ENCODE assay signal across 12 mouse cellular contexts in the genomic region with DNA sequence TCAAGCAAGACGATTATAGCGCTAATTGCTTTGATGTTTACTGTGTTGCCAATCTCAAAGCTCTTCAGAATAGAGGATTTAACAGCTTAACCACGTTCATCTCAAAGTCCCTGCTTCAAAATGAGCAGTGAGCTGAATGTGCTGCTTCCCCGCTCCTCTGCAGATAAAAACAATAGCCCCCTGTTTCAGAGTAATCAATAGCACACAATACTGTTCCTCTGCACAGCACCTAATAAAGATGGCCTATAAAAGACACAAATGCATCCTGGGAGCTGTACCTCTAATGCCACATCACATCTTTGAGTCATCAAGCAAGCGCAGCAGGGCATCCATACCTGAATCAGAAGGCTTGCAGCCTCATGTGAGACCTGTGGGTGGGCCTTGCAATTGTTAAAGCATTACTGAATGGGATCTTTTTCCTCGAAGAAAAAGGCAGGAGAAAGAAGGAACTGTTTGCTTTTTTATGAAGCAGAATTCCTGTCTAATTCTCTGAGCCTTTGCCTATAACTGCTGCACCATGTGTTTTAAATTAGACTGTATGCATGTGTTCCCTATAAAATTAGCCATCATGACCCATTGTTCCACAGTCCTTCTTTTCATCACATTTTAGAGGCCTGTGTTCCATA.
A peak's percentile ranks its signal among the peaks of the same experiment; 100 is the strongest.
DNase-seq lines count a peak whose midpoint lies in the region; ATAC-seq and TF ChIP-seq lines count a peak whose summit lies in the region.
"Had no signal": no experiment of that assay in that cellular context is flagged by ENCODE, and none has a peak within 500 bp of the region (broad histone marks: within the 10 kb centered on the region; RNA-seq: fewer than 3 reads in every experiment).

No protein-coding gene starts in this region.

- TF ChIP-seq POLR2A in kidney, adult 2 months (IDR thresholded peaks at IDR 0.05; ENCODE audit: low read depth, low read length): no peak

- no peak for ATAC-seq in lung, embryonic 14.5 days (ENCODE audit: insufficient read depth)
- peak; percentile 87 for ATAC-seq in forebrain, embryonic 11.5 days (replicated peaks; ENCODE audit: low FRiP score)
- ATAC-seq in limb, embryonic 12.5 days (ENCODE audit: insufficient number of reproducible peaks, insufficient read depth, low FRiP score, low TSS enrichment, low read depth): peak; percentile 92

- H3K4me3 ChIP-seq in lung, embryonic 14.5 days (ENCODE audit: low read depth, low read length): no peak overlapping the region
- H3K4me3 ChIP-seq in forebrain, embryonic 11.5 days (ENCODE audit: low read depth, low read length): no peak overlapping the region
- H3K4me3 ChIP-seq in limb, embryonic 12.5 days (replicated peaks): no peak overlapping the region
- H3K4me3 ChIP-seq in kidney, adult 2 months (ENCODE audit: insufficient read depth, low read depth, low read length): no peak overlapping the region
- H3K4me3 ChIP-seq: stomach, embryonic 15.5 days had no signal

- H3K9ac ChIP-seq in lung, embryonic 14.5 days: no peak overlapping the region
- H3K9ac ChIP-seq in forebrain, embryonic 11.5 days (ENCODE audit: low read length): no peak overlapping the region
- no peak overlapping the region for H3K9ac ChIP-seq in limb, embryonic 12.5 days (replicated peaks)
- H3K9ac ChIP-seq: stomach, embryonic 15.5 days had no signal

- H3K4me2 ChIP-seq in lung, embryonic 14.5 days: no peak overlapping the region
- H3K4me2 ChIP-seq in forebrain, embryonic 11.5 days (ENCODE audit: low read depth, low read length, severe bottlenecking): no peak overlapping the region
- peak overlapping the region; percentile 23 for H3K4me2 ChIP-seq in limb, embryonic 12.5 days
- H3K4me2 ChIP-seq: stomach, embryonic 15.5 days had no signal

- peak overlapping the region; percentile 50 for H3K27ac ChIP-seq in lung, embryonic 14.5 days (ENCODE audit: low read depth)
- no peak overlapping the region for H3K27ac ChIP-seq in forebrain, embryonic 11.5 days (ENCODE audit: low read depth, low read length)
- peak overlapping the region; percentile 81 for H3K27ac ChIP-seq in limb, embryonic 12.5 days
- H3K27ac ChIP-seq in kidney, adult 2 months (ENCODE audit: insufficient read depth, low read depth, low read length): no peak overlapping the region
- H3K27ac ChIP-seq: kidney, postnatal 0 days; stomach, embryonic 15.5 days had no signal

- DNase-seq in lung, embryonic 14.5 days: peak; percentile 5
- no peak for DNase-seq in lung, postnatal 4 days
- peak; percentile 61 for DNase-seq in forebrain, embryonic 11.5 days (ENCODE audit: low spot score)
- DNase-seq in retina, postnatal 1 day: peak; percentile 43
- DNase-seq in cerebellum, postnatal 14 days: no peak
- no peak for DNase-seq in spleen, adult 18-20 months
- DNase-seq in kidney, adult 2 months: no peak
- DNase-seq: heart, postnatal 10 days; lung, postnatal 10 days had no signal

- no peaks in the 10 kb centered on the region for H3K4me1 ChIP-seq in lung, embryonic 14.5 days (ENCODE audit: insufficient read depth)
- 0 out of 2 replicates have a peak, but pooled peaks cover 2% of the 10 kb centered on the region for H3K4me1 ChIP-seq in forebrain, embryonic 11.5 days (replicated peaks; ENCODE audit: control insufficient read depth, insufficient read depth, low read length)
- H3K4me1 ChIP-seq in limb, embryonic 12.5 days (replicated peaks): peaks cover 19% of the 10 kb centered on the region
- H3K4me1 ChIP-seq in kidney, adult 2 months (ENCODE audit: control insufficient read depth, insufficient read depth, low read length): no peaks in the 10 kb centered on the region
- H3K4me1 ChIP-seq: stomach, embryonic 15.5 days had no signal

- TF ChIP-seq CTCF in lung, embryonic 14.5 days (IDR thresholded peaks at IDR 0.05; ENCODE audit: low read depth): no peak
- TF ChIP-seq CTCF in kidney, adult 2 months (conservative IDR thresholded peaks at IDR 0.05; ENCODE audit: insufficient read depth, insufficient read length, low read depth, low read length): no peak

- WGBS in lung, embryonic 14.5 days: 64% methylated on average over 6 of the region's 6 CpGs
- 7% methylated on average over 6 of the region's 6 CpGs for WGBS in forebrain, embryonic 11.5 days
- 23% methylated on average over 6 of the region's 6 CpGs for WGBS in limb, embryonic 12.5 days
- 74% methylated on average over 6 of the region's 6 CpGs for WGBS in kidney, adult 2 months

- H3K36me3 ChIP-seq in lung, embryonic 14.5 days (ENCODE audit: insufficient read depth): no peaks in the 10 kb centered on the region
- no peaks in the 10 kb centered on the region for H3K36me3 ChIP-seq in forebrain, embryonic 11.5 days (ENCODE audit: control insufficient read depth, insufficient read depth, low read length)
- H3K36me3 ChIP-seq in limb, embryonic 12.5 days: no peaks in the 10 kb centered on the region
- H3K36me3 ChIP-seq in kidney, adult 2 months (ENCODE audit: control insufficient read depth, insufficient read depth, low read length): no peaks in the 10 kb centered on the region
- H3K36me3 ChIP-seq: stomach, embryonic 15.5 days had no signal

- H3K9me3 ChIP-seq in lung, embryonic 14.5 days (ENCODE audit: low read depth, low read length): no peaks in the 10 kb centered on the region
- H3K9me3 ChIP-seq in forebrain, embryonic 11.5 days (ENCODE audit: control insufficient read depth, low read length): no peaks in the 10 kb centered on the region
- H3K9me3 ChIP-seq in limb, embryonic 12.5 days: no peaks in the 10 kb centered on the region
- H3K9me3 ChIP-seq: stomach, embryonic 15.5 days had no signal

- no peaks in the 10 kb centered on the region for H3K27me3 ChIP-seq in lung, embryonic 14.5 days (ENCODE audit: insufficient read depth, low read length)
- no peaks in the 10 kb centered on the region for H3K27me3 ChIP-seq in forebrain, embryonic 11.5 days (ENCODE audit: control insufficient read depth, insufficient read depth, low read length)
- no peaks in the 10 kb centered on the region for H3K27me3 ChIP-seq in limb, embryonic 12.5 days
- no peaks in the 10 kb centered on the region for H3K27me3 ChIP-seq in kidney, adult 2 months (replicated peaks; ENCODE audit: control insufficient read depth, insufficient read depth, low read length)
- H3K27me3 ChIP-seq: stomach, embryonic 15.5 days had no signal

Comparison
In these comparisons a context has a peak if more than half of its experiments do, and no peak if none do; other contexts are left out.
1. DNase-seq: peak in lung, embryonic 14.5 days (single experiment), forebrain, embryonic 11.5 days (single experiment) and retina, postnatal 1 day (single experiment); none in lung, postnatal 4 days (0 of 2), cerebellum, postnatal 14 days (0 of 2), spleen, adult 18-20 months (0 of 2) and kidney, adult 2 months (single experiment).
2. H3K27ac ChIP-seq: peak in lung, embryonic 14.5 days (single experiment) and limb, embryonic 12.5 days (single experiment); none in forebrain, embryonic 11.5 days (single experiment) and kidney, adult 2 months (single experiment).